Mouse (Mus musculus) testis, adult 2 months (tissue): ENCODE data around the gene Rab8a.

Experiments
- CTCF ChIP-seq: fragments of 200-500 bp; IDR thresholded peaks from 2 replicates; pipeline ENCODE4 v1.5.1; 2012; ENCODE audit warnings: low read depth, mild to moderate bottlenecking, inconsistent platforms, low read length, moderate library complexity; ENCODE audit not compliant: control insufficient read depth, insufficient read depth, insufficient replicate concordance
- POLR2A ChIP-seq: fragments of 200-500 bp; IDR thresholded peaks from 2 replicates; pipeline ENCODE4 v1.6.1; 2012; ENCODE audit warnings: low read depth, mild to moderate bottlenecking, inconsistent platforms, low read length, moderate library complexity; ENCODE audit not compliant: control insufficient read depth

DNA sequence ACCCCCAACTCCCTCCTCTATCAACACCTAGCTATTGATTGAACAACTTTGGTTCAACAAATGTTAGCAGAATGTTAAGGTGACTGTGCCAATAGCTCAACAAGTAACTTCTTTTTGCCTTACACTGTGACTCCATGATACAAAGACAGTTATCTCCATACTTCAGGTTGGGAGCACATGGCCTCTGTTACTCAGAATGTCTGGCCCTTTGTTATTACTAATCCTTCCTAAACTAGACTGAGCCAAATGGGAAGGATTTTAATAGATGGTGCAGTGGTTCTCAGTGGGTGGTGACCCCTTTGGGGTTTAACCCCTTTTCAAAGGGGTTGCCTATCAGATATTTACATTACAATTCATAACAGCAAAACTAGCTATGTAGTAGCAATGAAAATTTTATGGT lies 7.6 kb upstream of the Rab8a start:
- no peak for TF ChIP-seq POLR2A
- no peak for TF ChIP-seq CTCF
